Comparison of ENCODE assay signal across 8 mouse cellular contexts in the genomic region with DNA sequence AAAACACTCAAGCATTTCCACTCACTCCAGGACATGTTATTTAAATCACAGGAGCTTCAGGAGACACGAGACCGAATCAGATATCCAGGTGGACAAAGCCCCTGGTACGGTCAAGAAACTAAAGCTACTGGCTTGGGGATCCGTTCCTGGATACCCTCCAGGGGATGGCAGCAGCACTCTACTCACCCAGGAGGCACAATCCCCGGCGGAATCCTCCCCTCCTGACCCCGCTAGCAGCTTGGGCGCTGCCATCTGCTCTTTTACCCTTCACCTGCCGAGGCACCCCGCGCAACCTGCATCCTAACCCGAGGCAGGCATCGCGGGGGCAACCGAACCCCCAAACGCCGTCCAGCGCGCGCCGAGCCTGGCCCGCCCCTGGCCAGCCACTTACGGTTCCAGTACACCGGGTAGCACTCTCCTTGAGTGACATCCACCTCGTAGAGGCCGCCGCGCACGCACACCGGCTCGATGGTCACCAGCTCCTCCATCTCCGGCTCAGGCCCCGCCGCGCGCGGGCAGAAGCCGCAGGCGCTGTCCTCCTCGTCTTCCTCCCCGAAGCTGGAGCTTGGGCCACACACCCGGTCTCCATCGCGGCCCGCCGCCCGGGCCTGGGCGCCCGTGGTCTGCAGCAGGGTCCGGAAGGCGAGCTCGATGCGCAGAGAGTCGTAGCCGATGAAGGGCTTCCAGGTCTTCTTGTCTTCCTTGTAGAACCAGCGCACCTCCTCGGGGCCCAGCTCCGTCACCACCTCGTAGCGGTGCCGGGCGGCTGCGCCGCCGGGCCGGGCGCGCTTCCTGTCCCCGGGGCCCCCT. TPM values are rescaled to one million over a fixed set of nuclear protein-coding genes. Genes with fewer than 3 reads are reported as not detected.
A peak's percentile ranks its signal among the peaks of the same experiment; 100 is the strongest.
DNase-seq lines count a peak whose midpoint lies in the region; ATAC-seq lines count a peak whose summit lies in the region.

No protein-coding gene starts in this region.

- H3K4me1 ChIP-seq in hindbrain, embryonic 12.5 days, result peaks cover 24% of the 10 kb centered on the region

- H3K4me2 ChIP-seq in hindbrain, embryonic 12.5 days (replicated peaks), result peak overlapping the region; percentile 80

- H3K9me3 ChIP-seq in hindbrain, embryonic 12.5 days (replicated peaks), result no peaks in the 10 kb centered on the region

- peak; percentile 60 for DNase-seq in MN1 (ENCODE audit: low spot score)
- peak; percentile 72 for DNase-seq in cerebellum, adult 9-11 months
- peak; percentile 50 to 56 for DNase-seq in frontal cortex, postnatal 10 days (ENCODE audit: low spot score in 2 of 2)
- peak; percentile 58 to 69 for DNase-seq in layer of hippocampus, postnatal 10 days (ENCODE audit: low spot score in 2 of 2)
- peak; percentile 43 for DNase-seq in lung, postnatal 25 days (ENCODE audit: low spot score)
- peak; percentile 44 for DNase-seq in retina, postnatal 7 days (ENCODE audit: low read depth, low spot score)
- DNase-seq in urinary bladder, adult 2 months (ENCODE audit: low spot score), result peak; percentile 61

- ATAC-seq in hindbrain, embryonic 12.5 days (ENCODE audit: low FRiP score), result peak; percentile 66

- H3K9ac ChIP-seq in hindbrain, embryonic 12.5 days, result peak overlapping the region; percentile 89

- H3K27me3 ChIP-seq in hindbrain, embryonic 12.5 days, result no peaks in the 10 kb centered on the region

- peak overlapping the region; percentile 96 for H3K27ac ChIP-seq in hindbrain, embryonic 12.5 days

- under 1% methylated on average over 69 of the region's 69 CpGs for WGBS in hindbrain, embryonic 12.5 days

- H3K36me3 ChIP-seq in hindbrain, embryonic 12.5 days, result no peaks in the 10 kb centered on the region

- H3K4me3 ChIP-seq in hindbrain, embryonic 12.5 days, result peak overlapping the region; percentile 76

RNA-seq across cellular contexts. Expression of a gene that starts 0.9 kb away (rescaled TPM):
- polyA plus RNA-seq in hindbrain, embryonic 12.5 days (2016; fragmentation: Nextera tagmentation; extraction: Ambion mirVana), result 17.9 and 20.8 TPM in 2 replicates
- 10 to 100 TPM; 67.5 to 74.4 TPM for total RNA-seq in layer of hippocampus, postnatal 10 days (2021)
- polyA plus RNA-seq in urinary bladder, adult 2 months (2012; rRNA removed), result 21.5 and 22.3 TPM in 2 replicates

Comparison
In these comparisons a context has a peak if more than half of its experiments do, and no peak if none do; other contexts are left out.
1. Peak in every context shown above with its lines: DNase-seq, ATAC-seq, H3K4me3 ChIP-seq and H3K27ac ChIP-seq.